Mouse (Mus musculus): ENCODE measurements around the gene Bet1l.

The Bet1l gene

DNA sequence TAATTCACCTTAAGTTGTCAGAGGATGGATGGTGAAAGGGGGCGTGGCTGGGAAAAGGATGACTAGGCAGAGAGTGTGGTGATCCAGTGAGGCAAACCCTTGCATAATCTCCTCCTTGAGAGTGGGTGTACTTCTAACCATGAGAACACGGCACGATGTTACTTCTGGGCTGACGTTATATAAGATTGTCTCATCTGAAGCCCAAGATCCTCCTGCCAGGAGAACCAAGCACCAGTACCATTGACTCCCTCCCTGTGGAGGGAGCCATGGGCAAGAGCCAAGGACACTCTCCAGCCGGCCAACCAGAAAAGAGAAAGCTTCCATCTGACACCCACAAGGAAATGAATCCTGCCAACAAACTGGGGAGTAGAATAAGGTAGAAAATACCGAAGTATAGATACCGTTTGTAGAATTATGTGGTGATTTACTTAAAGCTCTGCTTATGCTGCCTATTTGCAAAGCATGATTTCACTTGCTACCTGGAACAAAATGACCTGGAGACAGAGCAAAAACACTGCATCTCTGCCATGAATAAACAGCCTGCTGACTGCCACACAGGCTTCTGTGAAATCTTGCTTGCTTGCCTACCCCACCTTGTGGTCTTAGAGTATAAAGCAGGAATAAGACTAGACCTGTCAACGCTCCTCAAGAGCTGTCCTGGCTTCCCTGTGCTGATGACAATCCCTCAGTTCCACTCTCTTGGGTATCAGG lies 29.1 kb downstream of the Bet1l start:
- DNase-seq, result peak in 1 of 2 experiments; percentile 13

- DNase-seq, result no peak
Observed at GRCm38 (mm10) chr7:140822731-140823130, 34.6 kb downstream of the Bet1l start.

DNA sequence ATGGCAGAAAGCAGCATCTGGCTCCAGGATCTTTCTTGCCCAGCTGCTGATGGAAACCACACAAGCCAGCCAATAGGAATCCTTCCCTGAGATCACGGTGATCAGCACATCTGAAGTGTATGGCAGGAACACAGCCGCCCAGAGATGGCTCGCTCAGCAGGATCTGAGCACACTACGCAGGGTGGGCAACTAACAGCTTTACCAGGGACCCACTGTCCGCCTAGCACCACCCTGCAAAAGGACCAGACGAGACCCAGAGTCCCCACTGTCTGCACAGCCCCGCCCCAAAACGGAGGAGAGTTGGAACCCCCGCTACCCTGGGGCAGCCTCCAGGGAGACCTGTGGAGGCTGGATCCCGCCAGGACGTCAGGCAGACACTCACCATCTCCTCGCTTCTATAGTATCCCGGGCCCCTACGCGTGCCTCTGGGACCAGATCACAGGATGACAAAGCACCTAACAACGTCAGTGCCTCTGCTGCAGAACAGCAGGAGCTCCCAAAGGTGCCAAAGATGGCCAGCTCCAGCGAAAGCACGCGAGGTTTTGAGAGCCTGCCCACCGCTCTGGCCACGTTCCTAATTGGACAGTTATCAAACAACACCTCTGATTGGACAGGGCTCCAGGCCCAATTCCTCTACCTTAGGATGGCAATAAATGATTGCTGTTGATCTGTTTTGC lies 35.6 kb downstream of the Bet1l start, which contains the start of gene Zfp941:
Gene Zfp941 (minus strand): TSS at position 526 of the 677 bp plus-strand sequence.
- DNase-seq, result peak in 1 of 2 experiments; percentile 21

DNA sequence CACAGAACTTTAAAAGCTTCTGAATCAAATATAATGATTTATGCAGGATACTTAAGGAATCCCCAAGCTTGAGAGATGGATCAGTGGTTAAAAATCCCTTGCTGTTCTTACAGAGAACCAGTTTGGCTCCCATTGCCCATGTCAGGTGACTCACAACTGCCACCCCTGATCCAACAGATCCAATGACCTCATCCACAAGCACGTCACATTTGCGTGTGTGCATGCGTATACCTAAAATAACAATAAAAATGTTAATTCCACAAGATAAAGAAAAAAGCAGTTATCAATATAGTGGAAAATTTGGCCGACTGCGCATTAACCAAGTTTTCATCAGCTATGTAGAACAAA lies 36.1 kb downstream of the Bet1l start:
- no peak for DNase-seq

- DNase-seq, result no peak
Observed at GRCm38 (mm10) chr7:140820173-140820572, 37.2 kb downstream of the Bet1l start.

DNA sequence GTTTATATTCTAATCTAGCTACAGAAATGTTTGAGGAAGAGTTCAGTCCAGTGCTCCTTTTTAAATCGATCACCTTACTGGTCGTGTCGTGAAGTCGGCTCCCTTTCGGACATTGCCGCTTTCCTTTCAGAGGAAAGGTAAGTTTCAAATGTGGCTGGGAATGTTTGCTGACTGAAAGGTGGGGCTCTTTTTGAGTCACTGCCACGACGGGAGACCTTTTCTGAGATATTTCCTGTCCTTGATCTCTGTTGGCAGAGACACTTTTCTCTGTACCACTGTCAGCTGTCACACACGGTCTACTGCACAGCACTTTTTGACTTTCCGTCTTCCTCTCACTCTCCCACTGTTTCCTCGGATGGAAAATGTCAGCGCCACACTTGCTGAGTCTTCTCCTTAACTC lies 44.5 kb downstream of the Bet1l start:
- DNase-seq, result no peak

- no peak for DNase-seq
Observed at GRCm38 (mm10) chr7:140811714-140812113, 45.7 kb downstream of the Bet1l start.

DNA sequence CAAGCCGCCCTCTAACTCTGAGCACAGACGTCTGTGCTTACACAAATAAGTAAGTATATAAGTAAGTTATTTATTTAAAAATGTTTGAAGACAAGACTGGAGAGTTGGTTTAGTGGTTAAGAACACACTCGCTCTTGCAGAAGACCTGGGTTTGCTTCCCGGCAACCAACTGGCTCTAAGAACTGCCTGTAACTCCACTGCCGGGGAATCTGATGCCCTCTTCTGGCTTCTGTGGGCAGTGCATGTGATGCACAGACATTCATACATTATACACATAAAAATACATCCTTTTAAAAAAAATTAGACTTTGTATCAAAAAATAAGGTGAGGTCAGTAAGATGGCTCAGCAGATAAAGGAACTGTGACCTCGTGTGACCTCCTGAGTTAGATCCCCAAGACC lies 46.9 kb downstream of the Bet1l start:
- DNase-seq, result no peak

GRCm38 (mm10) chr7:140805704-140806103 lies 51.7 kb downstream of the Bet1l start:
- peak; percentile 32 to 45 for DNase-seq

Data from lung, postnatal 4 days (tissue).